Mouse (Mus musculus) intestine, postnatal 0 days (tissue): ENCODE measurements at regions not wholly inside any gene's neighbourhood (a gene's known extent, or its start where the extent isn't known, plus 50 kb on each side); places are given as distances from the start of the nearest gene placed in this dataset.
"Not testable (repeated sequence)": the region's sequence is repeated elsewhere in the genome, so short reads cannot be mapped to it uniquely, and the experiment has no call there.

Experiments
- ATAC-seq: fragments of 200-750 bp; cut with Nextera tagmentation; 2 replicates; pipeline ENCODE4 v1.8.0; 2017; ENCODE audit warnings: mild to moderate bottlenecking, moderate TSS enrichment, moderate library complexity
- H3K27ac ChIP-seq: fragments of 300-500 bp; sonication (generic); 2 replicates; pipeline ENCODE4 v1.5.1; 2014; ENCODE audit warnings: mild to moderate bottlenecking, low read depth, low read length, moderate library complexity
- H3K27me3 ChIP-seq: fragments of 300-500 bp; sonication (generic); replicated peaks from 2 replicates; pipeline ENCODE4 v1.6.1; 2014; ENCODE audit warnings: low read length, mixed read lengths; ENCODE audit not compliant: control insufficient read depth, insufficient read depth
- H3K36me3 ChIP-seq: fragments of 300-500 bp; sonication (generic); 2 replicates; pipeline ENCODE4 v1.6.1; 2014; ENCODE audit warnings: mild to moderate bottlenecking, moderate library complexity; ENCODE audit not compliant: control insufficient read depth, insufficient read depth
- H3K4me1 ChIP-seq: fragments of 300-500 bp; sonication (generic); replicated peaks from 2 replicates; pipeline ENCODE4 v1.6.1; 2014; ENCODE audit warnings: antibody characterized with exemption, low read length, mixed read lengths; ENCODE audit not compliant: control insufficient read depth, insufficient read depth
- H3K4me2 ChIP-seq: fragments of 300-500 bp; sonication (generic); replicated peaks from 2 replicates; pipeline ENCODE4 v1.6.1; 2014; ENCODE audit warnings: low read depth, mild to moderate bottlenecking, moderate library complexity
- H3K4me3 ChIP-seq: fragments of 300-500 bp; sonication (generic); 2 replicates; pipeline ENCODE4 v1.5.1; 2014; ENCODE audit warnings: low read depth, low read length
- H3K9ac ChIP-seq: fragments of 300-500 bp; sonication (generic); 2 replicates; pipeline ENCODE4 v1.6.1; 2014; ENCODE audit warnings: mild to moderate bottlenecking, low read depth, low read length
- H3K9me3 ChIP-seq: fragments of 300-500 bp; sonication (generic); 2 replicates; pipeline ENCODE4 v1.6.1; 2016; ENCODE audit warnings: mixed run types; ENCODE audit not compliant: control insufficient read depth
- CTCF ChIP-seq: sonication (generic); IDR thresholded peaks from 2 replicates; pipeline ENCODE4 v1.5.1; 2016; ENCODE audit warnings: low read depth, mild to moderate bottlenecking, control low read depth, antibody characterized with exemption, moderate library complexity
- WGBS: fragments of 180-500 bp; shearing (Covaris S2); extraction: QIAGEN DNeasy Blood & Tissue Kit; methylation state at CpG from one replicate; pipeline ENCODE4 v1.1.7; 2014; 5-methylcytosine and 5-hydroxymethylcytosine counted together

- no peak for TF ChIP-seq CTCF
- Histone ChIP-seq H3K36me3 (no peaks in the 10 kb centered on the region), H3K4me1 (no peaks in the 10 kb centered on the region), H3K27me3 (no peaks in the 10 kb centered on the region), H3K4me3 (no peak overlapping the region), H3K4me2 (no peak overlapping the region), H3K9ac (no peak overlapping the region), H3K27ac (no peak overlapping the region), H3K9me3 (no peaks in the 10 kb centered on the region)
- 93% methylated on average over 9 of the region's 9 CpGs for WGBS
- no peak for ATAC-seq
Observed at GRCm38 (mm10) chr15:96089676-96090075, 197.6 kb upstream of the Arid2 start.

DNA sequence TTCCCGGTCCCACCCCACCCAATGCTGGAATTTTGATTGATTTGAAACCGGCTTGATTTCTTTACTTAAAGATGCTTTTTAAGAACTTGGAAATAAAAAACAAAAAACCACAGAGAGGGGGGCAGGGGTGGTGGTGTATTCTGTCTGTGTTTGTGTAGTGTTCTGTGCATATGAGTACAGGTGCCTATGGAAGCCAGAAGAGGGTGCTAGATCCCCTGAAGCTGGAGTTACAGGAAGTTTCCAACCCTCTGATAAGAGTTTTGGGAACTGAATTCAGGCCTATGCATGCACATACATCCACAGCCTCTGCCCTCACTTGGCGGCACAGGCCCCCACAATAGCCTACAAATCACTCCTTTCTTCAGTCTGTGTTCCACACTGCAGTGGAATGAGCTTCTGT, 190.9 kb upstream of the Arid2 start:
- WGBS, result 69% methylated on average over 3 of the region's 3 CpGs
- Histone ChIP-seq H3K4me3 (no peak overlapping the region), H3K9me3 (no peaks in the 10 kb centered on the region), H3K9ac (no peak overlapping the region), H3K36me3 (no peaks in the 10 kb centered on the region), H3K4me1 (no peaks in the 10 kb centered on the region), H3K27me3 (no peaks in the 10 kb centered on the region), H3K4me2 (no peak overlapping the region), H3K27ac (no peak overlapping the region)
- peak; percentile 38 for TF ChIP-seq CTCF
- ATAC-seq, result no peak

- Histone ChIP-seq H3K9ac (no peak overlapping the region), H3K4me2 (no peak overlapping the region), H3K4me1 (no peaks in the 10 kb centered on the region), H3K27ac (no peak overlapping the region), H3K36me3 (no peaks in the 10 kb centered on the region), H3K27me3 (no peaks in the 10 kb centered on the region), H3K4me3 (no peak overlapping the region), H3K9me3 (no peaks in the 10 kb centered on the region)
- WGBS, result 83% methylated on average over 5 of the region's 5 CpGs
- ATAC-seq, result no peak
- TF ChIP-seq CTCF, result no peak
Observed at GRCm38 (mm10) chr15:96098821-96099220, 188.5 kb upstream of the Arid2 start.

GRCm38 (mm10) chr15:96099844-96100640, 187.3 kb upstream of the Arid2 start:
- H3K27me3 ChIP-seq, H3K4me3 ChIP-seq, H3K4me2 ChIP-seq, ATAC-seq, H3K36me3 ChIP-seq, H3K27ac ChIP-seq, H3K4me1 ChIP-seq, H3K9ac ChIP-seq, H3K9me3 ChIP-seq: not testable (repeated sequence)
- 69% methylated on average over 11 of the region's 13 CpGs for WGBS

DNA sequence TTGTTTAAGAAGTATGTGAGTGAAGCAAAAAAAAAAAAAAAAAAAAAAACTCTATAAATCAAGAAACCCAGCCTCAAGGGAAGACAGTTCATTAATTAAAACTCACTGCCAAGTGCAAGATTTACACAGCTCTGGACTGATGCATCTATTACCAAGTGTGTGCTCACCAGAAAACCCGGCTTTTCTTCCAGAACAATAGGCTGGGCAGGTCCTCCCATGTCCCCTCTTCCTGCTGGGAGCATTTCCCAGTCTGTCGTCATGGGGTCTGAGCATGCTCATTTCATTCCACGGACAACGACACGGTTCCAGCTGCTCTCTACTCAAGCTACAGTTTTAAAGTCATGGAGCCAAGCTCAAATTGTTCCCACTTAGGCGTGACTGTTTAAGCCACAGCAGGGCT, 183.6 kb upstream of the Arid2 start:
- no peak for ATAC-seq

DNA sequence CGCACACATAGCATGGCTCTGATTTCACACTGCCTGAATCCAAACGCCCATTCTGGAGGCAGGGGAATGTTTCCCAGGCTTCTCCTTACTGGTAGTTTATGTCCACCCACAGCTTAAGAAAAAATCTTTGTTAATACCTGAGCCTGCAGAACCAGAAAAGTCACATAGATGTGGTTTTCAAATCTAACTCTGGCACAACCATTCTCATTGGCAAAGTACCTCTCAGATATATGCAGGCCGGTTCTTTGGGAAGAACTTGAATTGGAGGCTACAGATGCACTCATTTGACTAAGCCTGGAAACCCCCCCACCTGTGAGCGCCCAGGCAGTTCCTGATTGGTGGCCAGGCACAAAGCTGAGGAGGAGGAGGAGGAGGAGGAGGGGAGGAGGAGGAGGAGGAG, 179.8 kb upstream of the Arid2 start:
- 71% methylated on average over 4 of the region's 4 CpGs for WGBS
- no peak overlapping the region for H3K27ac ChIP-seq
- TF ChIP-seq CTCF, result no peak
- no peak overlapping the region for H3K9ac ChIP-seq
- 0 out of 2 replicates have a peak, but pooled peaks cover 4% of the 10 kb centered on the region for H3K9me3 ChIP-seq
- no peaks in the 10 kb centered on the region for H3K27me3 ChIP-seq
- no peak for ATAC-seq
- H3K4me1 ChIP-seq, result no peaks in the 10 kb centered on the region
- no peak overlapping the region for H3K4me3 ChIP-seq
- no peaks in the 10 kb centered on the region for H3K36me3 ChIP-seq
- H3K4me2 ChIP-seq, result no peak overlapping the region

More for the DNA sequence above, 183.6 kb upstream of the Arid2 start:
- Histone ChIP-seq H3K4me3 (no peak overlapping the region), H3K9me3 (no peaks in the 10 kb centered on the region), H3K4me1 (no peaks in the 10 kb centered on the region), H3K27ac (no peak overlapping the region), H3K36me3 (no peaks in the 10 kb centered on the region), H3K4me2 (no peak overlapping the region), H3K9ac (no peak overlapping the region), H3K27me3 (no peaks in the 10 kb centered on the region)
- no peak for TF ChIP-seq CTCF
- 51% methylated on average over 6 of the region's 6 CpGs for WGBS

DNA sequence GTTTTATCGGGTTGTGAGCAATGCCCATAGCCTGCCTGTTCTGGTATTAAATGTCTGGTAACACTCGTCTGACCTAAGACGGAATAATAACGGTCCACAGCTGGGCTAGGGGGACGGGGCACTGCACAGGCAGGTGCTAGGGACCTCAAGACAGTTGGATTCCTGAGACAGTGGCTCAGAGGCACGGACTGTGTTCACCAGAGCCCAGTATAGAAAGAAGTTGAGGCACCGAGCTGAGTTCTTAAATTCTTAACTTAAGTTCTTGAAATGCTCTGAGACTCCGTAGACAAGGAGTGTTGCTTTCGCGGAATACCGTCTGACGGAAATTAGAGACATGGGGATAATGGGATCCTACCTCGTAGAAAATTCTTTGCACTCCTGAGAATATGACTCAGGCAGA, 174.2 kb upstream of the Arid2 start:
- Histone ChIP-seq H3K4me2 (no peak overlapping the region), H3K9me3 (0 out of 2 replicates have a peak, but pooled peaks cover 4% of the 10 kb centered on the region), H3K4me1 (no peaks in the 10 kb centered on the region), H3K27me3 (no peaks in the 10 kb centered on the region), H3K4me3 (no peak overlapping the region), H3K36me3 (no peaks in the 10 kb centered on the region), H3K27ac (no peak overlapping the region), H3K9ac (no peak overlapping the region)
- ATAC-seq, result no peak
- WGBS, result 90% methylated on average over 13 of the region's 13 CpGs
- TF ChIP-seq CTCF, result no peak
